8 mouse cellular contexts compared by ENCODE assay signal in genomic region chr11:95105274-95105874, GRCm38 (mm10). TPM values are rescaled to one million over a fixed set of nuclear protein-coding genes. Genes with fewer than 3 reads are reported as not detected.
A peak's percentile ranks its signal among the peaks of the same experiment; 100 is the strongest.
DNase-seq lines count a peak whose midpoint lies in the region; ATAC-seq lines count a peak whose summit lies in the region.

No protein-coding gene starts in this region.

- no peaks in the 10 kb centered on the region for H3K36me3 ChIP-seq in heart, embryonic 14.5 days (ENCODE audit: control insufficient read depth, insufficient read depth, low read length)
- H3K36me3 ChIP-seq in embryonic facial prominence, embryonic 15.5 days, result no peaks in the 10 kb centered on the region
- no peaks in the 10 kb centered on the region for H3K36me3 ChIP-seq in midbrain, embryonic 13.5 days

- DNase-seq in heart, adult 8-10 months (ENCODE audit: low spot score), result no peak
- DNase-seq in kidney, postnatal 10 days, result peak; percentile 66
- no peak for DNase-seq in layer of hippocampus, adult 18-20 months (ENCODE audit: low spot score in 2 of 2)
- no peak for DNase-seq in left cerebral cortex, postnatal 14 days (ENCODE audit: low spot score in 2 of 2)
- no peak for DNase-seq in testis, postnatal 10 days (ENCODE audit: low spot score)

- peak overlapping the region; percentile 67 for H3K4me2 ChIP-seq in heart, embryonic 14.5 days (ENCODE audit: low read length)
- H3K4me2 ChIP-seq in embryonic facial prominence, embryonic 15.5 days (replicated peaks), result peak overlapping the region; percentile 48
- peak overlapping the region; percentile 39 for H3K4me2 ChIP-seq in midbrain, embryonic 13.5 days (replicated peaks)

- H3K4me1 ChIP-seq in heart, embryonic 14.5 days (ENCODE audit: control insufficient read depth in 2 of 2, insufficient read depth in 2 of 2, low read length in 2 of 2), result peaks cover 14% of the 10 kb centered on the region in 2 experiments; a peak in 3 of 4 replicates
- H3K4me1 ChIP-seq in embryonic facial prominence, embryonic 15.5 days, result peaks cover 15% of the 10 kb centered on the region
- H3K4me1 ChIP-seq in midbrain, embryonic 13.5 days (replicated peaks), result peaks cover 16% of the 10 kb centered on the region

- intact Hi-C loops in left cerebral cortex, postnatal 14 days (cut with DNase I), result loop anchor here (1.0 kb wide), 1 partner anchor 58 kb away; no protein-coding TSS in a partner anchor

- peak overlapping the region; percentile 18 to 19 for H3K4me3 ChIP-seq in heart, embryonic 14.5 days (ENCODE audit: control insufficient read depth in 1 of 2, insufficient read depth in 1 of 2, low read depth in 1 of 2, low read length in 2 of 2)
- peak overlapping the region; percentile 13 for H3K4me3 ChIP-seq in embryonic facial prominence, embryonic 15.5 days (replicated peaks)
- 0 out of 2 replicates have a peak overlapping the region, but pooled peaks have one; percentile 1 for H3K4me3 ChIP-seq in midbrain, embryonic 13.5 days (replicated peaks)

- H3K9me3 ChIP-seq in heart, embryonic 14.5 days (ENCODE audit: control insufficient read depth, low read length), result no peaks in the 10 kb centered on the region
- no peaks in the 10 kb centered on the region for H3K9me3 ChIP-seq in embryonic facial prominence, embryonic 15.5 days (replicated peaks)
- H3K9me3 ChIP-seq in midbrain, embryonic 13.5 days, result no peaks in the 10 kb centered on the region

- H3K27me3 ChIP-seq in heart, embryonic 14.5 days (ENCODE audit: control insufficient read depth, insufficient read depth, low read length), result no peaks in the 10 kb centered on the region
- 0 out of 2 replicates have a peak, but pooled peaks cover 4% of the 10 kb centered on the region for H3K27me3 ChIP-seq in embryonic facial prominence, embryonic 15.5 days
- H3K27me3 ChIP-seq in midbrain, embryonic 13.5 days, result peaks cover 12% of the 10 kb centered on the region

- 0 out of 2 replicates have a peak, but pooled peaks have one; percentile 23 for ATAC-seq in heart, embryonic 14.5 days (ENCODE audit: insufficient number of reproducible peaks, insufficient read depth, low FRiP score, low read depth)
- no peak; the same call in 1 of the 2 replicates for ATAC-seq in embryonic facial prominence, embryonic 15.5 days (ENCODE audit: insufficient number of reproducible peaks, low FRiP score, low TSS enrichment, low read depth)
- ATAC-seq in midbrain, embryonic 13.5 days, result no peak

- 1% methylated on average over 24 of the region's 25 CpGs for WGBS in heart, embryonic 14.5 days
- 5% methylated on average over 25 of the region's 25 CpGs for WGBS in embryonic facial prominence, embryonic 15.5 days
- 5% methylated on average over 25 of the region's 25 CpGs for WGBS in midbrain, embryonic 13.5 days

- H3K27ac ChIP-seq in heart, embryonic 14.5 days (replicated peaks in 1 of 2; ENCODE audit: control insufficient read depth in 1 of 2, insufficient read depth in 1 of 2, low read depth in 2 of 2, low read length in 2 of 2), result no peak overlapping the region; a peak in 1 of 4 replicates
- H3K27ac ChIP-seq in embryonic facial prominence, embryonic 15.5 days (replicated peaks), result no peak overlapping the region
- no peak overlapping the region for H3K27ac ChIP-seq in midbrain, embryonic 13.5 days

- peak overlapping the region; percentile 49 for H3K9ac ChIP-seq in heart, embryonic 14.5 days (ENCODE audit: low read length)
- no peak overlapping the region for H3K9ac ChIP-seq in embryonic facial prominence, embryonic 15.5 days
- H3K9ac ChIP-seq in midbrain, embryonic 13.5 days (replicated peaks), result no peak overlapping the region

RNA-seq across cellular contexts. Expression of gene Dlx3, which starts 14.5 kb away (rescaled TPM):
- not detected in 2 replicates for polyA plus RNA-seq in heart, embryonic 14.5 days (2014; fragmentation: Nextera tagmentation; extraction: Ambion mirVana)
- not detected for total RNA-seq in heart, adult 8-10 months (2022)
- 35.6 and 36.6 TPM in 2 replicates for polyA plus RNA-seq in embryonic facial prominence, embryonic 15.5 days (2015; fragmentation: Nextera tagmentation; extraction: Ambion mirVana)
- polyA plus RNA-seq in midbrain, embryonic 13.5 days (2015; fragmentation: Nextera tagmentation; extraction: Ambion mirVana), result 0.27 and 0.30 TPM in 2 replicates
- not detected for total RNA-seq in layer of hippocampus, adult 18-20 months (2021)
- total RNA-seq in left cerebral cortex, postnatal 14 days (2021), result not detected

RNA-seq across cellular contexts. Expression of gene Itga3, which starts 28.8 kb away (rescaled TPM):
- 9.4 TPM in 2 replicates for polyA plus RNA-seq in heart, embryonic 14.5 days (2014; fragmentation: Nextera tagmentation; extraction: Ambion mirVana)
- total RNA-seq in heart, adult 8-10 months (2022), result 10 to 100 TPM in 1 of 4 experiments, 1 to 10 TPM in 3; 9.1 to 10.3 (median 9.8) TPM
- polyA plus RNA-seq in embryonic facial prominence, embryonic 15.5 days (2015; fragmentation: Nextera tagmentation; extraction: Ambion mirVana), result 9.5 and 11.3 TPM in 2 replicates
- polyA plus RNA-seq in midbrain, embryonic 13.5 days (2015; fragmentation: Nextera tagmentation; extraction: Ambion mirVana), result 6.6 and 8.8 TPM in 2 replicates
- 10 to 100 TPM; 11.2 to 14.0 TPM for total RNA-seq in layer of hippocampus, adult 18-20 months (2021)
- 10 to 100 TPM; 12.2 to 15.5 TPM for total RNA-seq in left cerebral cortex, postnatal 14 days (2021)

RNA-seq across cellular contexts. Expression of gene Dlx4, which starts 40.7 kb away (rescaled TPM):
- polyA plus RNA-seq in heart, embryonic 14.5 days (2014; fragmentation: Nextera tagmentation; extraction: Ambion mirVana), result not detected in 2 replicates
- not detected for total RNA-seq in heart, adult 8-10 months (2022)
- 5.7 and 6.5 TPM in 2 replicates for polyA plus RNA-seq in embryonic facial prominence, embryonic 15.5 days (2015; fragmentation: Nextera tagmentation; extraction: Ambion mirVana)
- not detected in 2 replicates for polyA plus RNA-seq in midbrain, embryonic 13.5 days (2015; fragmentation: Nextera tagmentation; extraction: Ambion mirVana)
- total RNA-seq in layer of hippocampus, adult 18-20 months (2021), result under 1 TPM; 0.13 to 0.17 TPM
- total RNA-seq in left cerebral cortex, postnatal 14 days (2021), result not detected
